Mouse (Mus musculus) frontal cortex, adult 2 months (tissue): ENCODE measurements at regions not wholly inside any gene's neighbourhood (a gene's known extent, or its start where the extent isn't known, plus 50 kb on each side); places are given as distances from the start of the nearest gene placed in this dataset.
"Not testable (repeated sequence)": the region's sequence is repeated elsewhere in the genome, so short reads cannot be mapped to it uniquely, and the experiment has no call there.

Experiments used
- DNase-seq, 2 experiments: peaks; one replicate each; pipeline ENCODE4 v3.0.0; 2022; ENCODE audit warnings: low spot score in 1 of 2; ENCODE audit errors: extremely low spot score in 1 of 2

DNA sequence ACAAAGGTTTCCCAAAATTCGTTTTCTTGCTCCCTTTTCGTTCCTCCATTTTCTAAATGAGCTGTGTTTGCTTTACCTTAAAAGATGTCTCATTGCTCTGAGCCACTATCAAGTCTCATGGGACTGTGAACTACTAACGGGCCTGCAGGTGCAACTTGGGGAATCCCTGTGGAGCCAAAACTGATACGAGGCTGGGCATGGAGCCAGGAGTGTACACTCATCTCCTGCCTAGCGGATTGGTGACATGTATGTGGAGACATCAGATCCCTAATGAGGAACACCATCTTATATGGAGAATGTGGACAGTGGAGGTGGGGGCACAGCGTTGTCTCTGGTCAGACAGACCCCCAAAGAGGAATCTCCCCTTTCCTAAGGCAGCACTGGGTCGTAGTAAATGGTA, 119.6 kb upstream of the Nt5e start:
- no peak for DNase-seq

GRCm38 (mm10) chr9:88208022-88208421, 119.0 kb upstream of the Nt5e start:
- DNase-seq = no peak

GRCm38 (mm10) chr9:88214758-88215157, 112.2 kb upstream of the Nt5e start:
- no peak for DNase-seq

DNA sequence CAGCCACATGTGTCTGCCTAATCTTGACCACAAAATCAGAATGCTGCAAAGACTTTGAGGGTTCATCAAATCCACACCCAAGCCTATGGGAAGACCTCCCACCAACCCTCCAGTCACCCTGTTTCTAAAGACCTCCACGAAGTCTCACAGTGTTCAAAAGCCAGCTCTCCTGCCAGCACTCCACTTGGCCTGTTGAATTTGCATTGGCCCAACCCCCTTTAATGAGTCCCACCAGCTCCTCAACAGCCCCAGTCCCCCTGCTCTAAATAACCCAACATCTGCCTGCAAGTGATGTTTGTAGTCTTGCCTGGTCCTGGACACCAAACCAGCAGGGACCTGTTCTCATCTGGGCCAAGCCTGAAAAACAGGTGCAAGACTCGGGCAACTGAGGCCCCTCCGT, 106.6 kb upstream of the Nt5e start:
- no peak for DNase-seq

- DNase-seq = no peak
These were observed 105.7 kb upstream of the Nt5e start for GRCm38 (mm10) chr9:88221276-88221675.

DNA sequence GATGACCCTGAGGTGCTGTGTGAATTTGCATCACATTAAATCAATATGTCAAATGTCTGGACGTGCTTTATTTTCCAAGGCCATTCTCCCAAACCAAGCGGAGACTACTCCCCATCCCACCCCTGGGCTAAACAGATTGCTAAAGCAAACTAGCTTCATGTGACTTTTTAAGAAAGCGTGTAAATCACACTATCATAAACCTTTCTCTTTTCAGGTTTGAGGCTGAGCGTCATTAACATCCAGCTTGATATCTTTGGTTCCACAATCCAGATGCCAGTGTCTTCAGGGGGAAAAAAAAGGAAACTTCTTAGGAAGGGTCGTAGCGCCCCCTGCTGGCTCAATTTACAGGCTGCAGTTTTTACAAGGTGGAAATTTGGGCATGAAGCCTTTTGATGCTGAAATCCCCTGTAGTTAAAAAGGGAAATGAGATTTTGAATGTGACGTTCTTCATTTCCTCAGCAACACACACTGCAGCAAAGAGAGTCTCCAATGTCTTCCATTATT, 105.1 kb upstream of the Nt5e start:
- peak; percentile 17 to 84 for DNase-seq

GRCm38 (mm10) chr9:88237126-88237525, 89.9 kb upstream of the Nt5e start:
- DNase-seq = no peak

DNA sequence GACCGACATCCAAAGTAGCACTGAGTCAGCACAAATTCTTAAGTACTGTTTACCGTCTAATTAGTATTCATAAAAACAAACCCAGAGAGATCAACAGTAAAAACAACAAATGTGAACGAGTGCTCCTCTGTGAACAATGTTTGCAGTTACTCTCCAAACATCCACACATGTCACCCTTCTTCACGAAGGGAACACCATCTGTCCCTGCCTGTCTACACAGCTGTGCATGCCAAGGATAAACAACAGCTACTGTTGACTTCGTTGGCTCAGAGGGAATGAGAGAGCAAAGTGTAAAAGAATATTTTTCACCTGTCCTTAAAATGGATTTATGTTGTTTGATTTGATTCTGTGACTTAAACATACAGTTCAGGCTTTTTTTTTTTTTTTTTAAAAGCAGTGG, 88.7 kb upstream of the Nt5e start:
- DNase-seq = no peak

- DNase-seq = no peak
These were observed 86.3 kb upstream of the Nt5e start for GRCm38 (mm10) chr9:88240740-88241139.

DNA sequence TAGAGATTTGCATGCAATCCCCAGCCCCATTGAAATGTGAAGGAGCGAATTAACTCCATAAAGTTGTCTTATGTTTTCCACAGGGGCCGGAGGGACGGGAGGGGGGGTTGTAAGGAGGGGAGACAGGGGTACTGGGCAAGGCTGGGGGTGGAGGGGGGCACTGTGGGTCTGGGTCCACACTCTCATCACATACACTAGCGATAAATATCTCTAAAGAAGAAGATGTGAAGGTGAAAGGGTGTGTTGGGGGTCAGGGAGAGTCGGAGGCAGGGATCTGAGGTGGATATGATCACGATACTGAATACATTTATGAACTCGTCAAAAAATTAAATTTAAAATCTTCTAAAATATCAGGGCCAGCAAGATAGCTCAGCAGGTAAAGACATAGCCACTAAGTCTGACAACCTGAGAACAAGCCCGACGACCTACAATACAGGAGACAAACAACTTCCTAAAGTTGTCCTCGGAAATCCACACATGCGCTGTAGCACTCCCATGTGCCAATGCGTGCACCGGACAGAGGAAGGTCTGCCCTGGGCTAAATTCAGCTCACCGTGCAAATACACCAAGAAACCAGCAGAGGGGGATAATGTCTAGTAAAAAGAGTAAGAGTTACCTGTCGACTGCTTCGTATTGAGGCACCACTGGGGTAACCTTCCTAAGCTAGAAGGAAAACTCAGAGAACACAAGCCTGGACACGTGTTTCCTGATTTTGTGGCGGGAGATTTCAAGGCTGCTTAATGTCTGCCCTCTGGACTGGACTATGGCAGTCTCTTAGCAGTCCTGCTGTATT, 85.6 kb upstream of the Nt5e start:
- peak; percentile 44 to 81 for DNase-seq

DNA sequence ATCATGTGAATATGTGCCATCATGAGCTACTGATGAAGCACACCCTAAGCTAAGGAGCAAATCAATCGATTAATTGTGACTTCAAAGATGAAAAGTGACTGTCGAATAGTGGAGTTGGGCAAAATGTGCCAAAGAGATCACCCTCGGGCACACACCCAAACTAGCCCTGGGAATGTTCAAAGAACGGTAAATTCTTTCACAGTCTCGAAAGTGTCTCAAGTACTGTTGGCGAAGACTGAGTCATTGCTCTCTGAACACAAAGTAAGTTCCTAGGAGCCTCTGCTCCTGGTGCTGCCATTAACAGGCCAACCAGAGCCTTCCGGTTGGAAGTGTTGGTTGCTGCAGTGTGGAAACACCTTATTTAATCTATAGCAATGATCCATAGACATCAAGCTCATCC, 84.5 kb upstream of the Nt5e start:
- DNase-seq = no peak

- no peak for DNase-seq
These were observed 82.5 kb upstream of the Nt5e start for GRCm38 (mm10) chr9:88244492-88244891.

- DNase-seq = no peak
These were observed 71.0 kb upstream of the Nt5e start for GRCm38 (mm10) chr9:88255948-88256347.

DNA sequence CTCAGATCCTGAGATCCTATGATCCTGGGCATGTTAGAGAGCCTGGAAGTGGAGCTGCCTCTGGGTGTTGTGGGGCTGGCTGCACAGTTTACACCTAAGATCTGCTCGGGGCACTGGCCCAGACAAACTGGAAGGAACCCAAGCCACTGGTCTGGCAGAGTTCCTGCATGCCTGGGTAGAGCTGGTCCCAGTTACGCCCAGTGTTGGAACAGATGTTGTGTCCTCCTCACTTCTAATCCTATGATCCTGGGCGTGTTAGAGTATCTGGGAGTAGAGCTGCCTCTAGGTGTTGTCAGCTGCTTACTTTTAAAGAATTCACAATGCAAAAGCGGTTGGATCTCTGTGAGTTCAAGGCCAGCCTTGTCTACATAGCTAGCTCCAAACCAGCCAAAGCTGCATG, 67.4 kb upstream of the Nt5e start:
- DNase-seq = no peak

DNA sequence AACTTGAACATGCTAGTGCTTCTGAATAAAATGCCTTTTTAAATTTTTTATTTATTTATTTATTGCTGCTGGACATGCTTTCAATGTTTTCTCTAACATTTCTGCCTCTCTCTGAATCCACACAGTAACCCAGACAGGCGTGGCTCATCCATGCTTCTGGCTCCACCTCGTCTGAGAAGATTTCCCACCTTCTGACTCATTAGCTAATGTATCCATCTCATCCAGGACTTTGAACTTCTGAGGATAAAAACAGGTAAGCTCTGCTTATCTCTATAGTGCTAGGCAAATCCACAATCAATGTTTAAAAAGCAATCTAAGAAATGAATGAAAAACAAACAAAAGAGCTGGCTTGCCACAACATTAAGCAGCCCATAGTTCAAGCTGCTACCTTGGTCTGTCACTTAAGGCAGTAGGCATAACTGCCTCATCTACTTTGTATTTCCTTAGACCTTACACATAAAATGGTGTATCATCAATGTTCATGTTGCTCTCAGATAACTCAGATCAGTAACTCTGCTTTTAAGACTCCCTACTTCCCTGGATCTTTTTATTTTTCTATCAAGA, 66.8 kb upstream of the Nt5e start:
- no peak for DNase-seq

DNA sequence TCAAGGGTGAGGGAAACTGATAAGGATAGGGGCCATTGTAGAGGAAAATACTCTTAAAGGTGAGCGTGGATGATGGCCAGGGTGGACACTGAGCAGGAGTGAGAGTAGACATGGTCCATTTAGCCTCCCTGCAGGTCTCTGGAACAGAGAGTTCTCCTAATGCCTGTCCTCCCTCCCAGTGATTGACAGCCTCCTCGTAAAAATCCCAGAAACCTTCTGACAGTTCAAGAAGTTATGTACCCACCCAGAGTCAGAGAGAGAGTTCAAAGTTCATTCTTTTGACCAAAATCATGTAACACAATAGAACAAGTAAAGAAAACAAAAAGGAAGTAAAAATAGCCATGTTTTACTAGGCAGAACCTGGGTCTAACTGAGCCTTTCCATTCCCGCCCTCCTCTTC, 64.5 kb upstream of the Nt5e start:
- no peak for DNase-seq

- not testable (repeated sequence) for DNase-seq
These were observed 60.7 kb upstream of the Nt5e start for GRCm38 (mm10) chr9:88266346-88266745.

- no peak for DNase-seq
These were observed 58.2 kb upstream of the Nt5e start for GRCm38 (mm10) chr9:88268811-88269210.

- DNase-seq = no peak
These were observed 57.8 kb upstream of the Nt5e start for GRCm38 (mm10) chr9:88269216-88269615.

DNA sequence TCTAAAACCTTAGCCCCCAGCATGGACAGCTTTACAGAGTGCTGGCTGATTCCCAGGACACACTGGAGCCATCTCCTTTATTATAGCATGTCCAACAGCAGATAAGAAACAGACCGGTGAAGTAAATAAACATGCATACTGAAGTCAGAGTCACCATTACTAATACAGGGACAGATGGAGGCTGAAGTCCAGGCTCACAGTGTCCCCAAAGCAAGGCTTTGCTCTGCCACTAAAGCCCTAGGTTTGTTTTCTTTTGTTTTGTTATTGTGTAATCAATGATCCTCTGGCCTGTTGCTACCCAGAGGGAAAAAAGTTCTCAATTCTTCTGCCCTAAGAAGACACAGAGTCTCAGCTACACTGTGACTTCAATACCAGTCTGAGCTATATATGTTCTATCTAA, 56.2 kb upstream of the Nt5e start:
- DNase-seq = no peak

DNA sequence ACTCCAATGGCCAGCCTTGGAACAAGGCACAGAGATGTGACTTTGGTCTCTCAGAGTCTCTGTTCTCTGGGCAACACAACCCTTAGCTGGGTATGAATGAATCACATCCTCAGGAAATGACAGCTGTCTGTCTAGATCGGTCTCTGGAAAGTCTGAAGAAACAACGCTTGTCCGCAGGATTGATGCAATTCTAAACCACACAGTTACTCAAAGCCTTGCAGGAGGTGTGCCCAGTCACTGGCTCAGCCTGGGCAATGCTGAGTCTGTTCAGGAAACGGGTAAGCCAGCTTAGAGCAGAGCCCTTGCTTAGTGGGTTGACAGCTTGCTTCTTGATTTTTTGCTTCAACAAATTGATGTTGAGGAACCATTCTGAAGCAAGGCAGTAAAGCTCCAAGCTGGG, 53.7 kb upstream of the Nt5e start:
- DNase-seq = no peak

- DNase-seq = peak in 1 of 2 experiments; percentile 5
These were observed 53.0 kb upstream of the Nt5e start for GRCm38 (mm10) chr9:88274040-88274439.
